Mouse (Mus musculus) gastrocnemius, postnatal 14 days (tissue): Measurements from ENCODE around the gene Aagab. TPM values are rescaled to one million over a fixed set of nuclear protein-coding genes. Genes with fewer than 3 reads are reported as not detected.

ENCODE experiments used
- total RNA-seq, 2 experiments: library from RNA; stranded (reverse); gene quantifications; 2 replicates each; pipeline ENCODE4 v1.2.3; 2021

The Aagab gene
- total RNA-seq, 2 experiments from 2014 or later = 9.3 to 11.2 TPM

Other genes with a start within 250 kb of the Aagab start
- gene Map2k5, start 224.8 kb upstream of the Aagab start, total RNA-seq = 10 to 100 TPM; 14.4 to 15.0 TPM
- 10 to 100 TPM; 27.7 to 32.2 TPM for gene 2300009A05Rik, start 203.4 kb upstream of the Aagab start, total RNA-seq
- gene Iqch, start 167 bp upstream of the Aagab start, total RNA-seq = under 1 TPM in 1 of 2 experiments, not detected in 1; 0.07 TPM
- gene Smad3, start 155.3 kb downstream of the Aagab start, total RNA-seq = 10 to 100 TPM; 39.3 to 40.2 TPM